Mouse (Mus musculus): ENCODE data around the gene Usp24.

- no peak for TF ChIP-seq JUND (IDR thresholded peaks at IDR 0.05; ENCODE audit: low read depth, low read length)
- no peak for TF ChIP-seq EP300 (IDR thresholded peaks at IDR 0.05; ENCODE audit: low read depth in 1 of 2, low read length in 2 of 2)
- TF ChIP-seq CTCF (IDR thresholded peaks at IDR 0.05 in 2 of 3, conservative IDR thresholded peaks at IDR 0.05 in 1 of 3; ENCODE audit: control insufficient read depth in 1 of 3, insufficient read depth in 1 of 3, low read depth in 2 of 3, low read length in 3 of 3, poor library complexity in 1 of 3, severe bottlenecking in 1 of 3) = no peak
- TF ChIP-seq POLR2AphosphoS2 (IDR thresholded peaks at IDR 0.05; ENCODE audit: low read length) = no peak
- TF ChIP-seq TBP (IDR thresholded peaks at IDR 0.05; ENCODE audit: low read depth, low read length) = no peak
- no peak for TF ChIP-seq GABPA (IDR thresholded peaks at IDR 0.05; ENCODE audit: low read depth, low read length)
- TF ChIP-seq SMC3 (IDR thresholded peaks at IDR 0.05; ENCODE audit: low read depth, low read length) = no peak
- TF ChIP-seq POLR2A (IDR thresholded peaks at IDR 0.05; ENCODE audit: control insufficient read depth in 1 of 2, insufficient read depth in 1 of 2, low read depth in 1 of 2, low read length in 2 of 2, poor library complexity in 1 of 2) = no peak
- TF ChIP-seq ZC3H11A (IDR thresholded peaks at IDR 0.05; ENCODE audit: low read depth, low read length) = no peak
Observed at GRCm38 (mm10) chr4:106313874-106314273, 2.1 kb upstream of the Usp24 start.
